Mouse (Mus musculus) bone marrow, adult 2 months (tissue): Measurements from ENCODE around the gene Mogat1. TPM values are rescaled to one million over a fixed set of nuclear protein-coding genes. Genes with fewer than 3 reads are reported as not detected.

Experiments used
- H3K27ac ChIP-seq: fragments of 200-500 bp; 2 replicates; pipeline ENCODE4 v1.5.1; 2012; ENCODE audit warnings: low read depth, mild to moderate bottlenecking, control low read depth, inconsistent platforms, low read length; ENCODE audit not compliant: control insufficient read depth, poor library complexity, insufficient read depth
- H3K4me1 ChIP-seq: fragments of 200-500 bp; 2 replicates; pipeline ENCODE4 v1.6.1; 2011; ENCODE audit warnings: low read length; ENCODE audit not compliant: control insufficient read depth, insufficient read depth
- H3K4me3 ChIP-seq: fragments of 200-500 bp; replicated peaks from 2 replicates; pipeline ENCODE3; 2011; ENCODE audit warnings: mild to moderate bottlenecking, low read depth, low read length, control low read depth; ENCODE audit not compliant: control insufficient read depth
- CTCF ChIP-seq: fragments of 200-500 bp; IDR thresholded peaks from 2 replicates; pipeline ENCODE4 v1.5.1; 2011; ENCODE audit warnings: low read length, control low read depth; ENCODE audit not compliant: control insufficient read depth, insufficient read depth
- POLR2A ChIP-seq: fragments of 200-500 bp; IDR thresholded peaks from 2 replicates; pipeline ENCODE4 v1.6.1; 2011; ENCODE audit warnings: low read depth, mild to moderate bottlenecking, control low read depth, low read length, borderline replicate concordance; ENCODE audit not compliant: control insufficient read depth
- WGBS: fragments of 180-500 bp; shearing (Covaris S2); methylation state at CpG from one replicate; pipeline ENCODE4 v1.1.7; 2018; 5-methylcytosine and 5-hydroxymethylcytosine counted together
- polyA plus RNA-seq: library from polyadenylated mRNA; stranded (reverse); fragments of >200 nt; gene quantifications from 2 replicates; pipeline ENCODE4 v1.2.4, GENCODE M21; 2011; ENCODE audit warnings: low replicate concordance; ENCODE audit not compliant: missing spikeins, insufficient read depth, insufficient read length

Gene Mogat1
- polyA plus RNA-seq, 1 experiment: not detected

- H3K4me1 ChIP-seq: no peaks in the 10 kb centered on the region
- 83% methylated on average over 9 of the region's 9 CpGs for WGBS
- TF ChIP-seq POLR2A (no peak), CTCF (no peak)
Measured at GRCm38 (mm10) chr1:78546258-78546657, 35.5 kb downstream of the Mogat1 start.

GRCm38 (mm10) chr1:78548961-78549360 lies 38.2 kb downstream of the Mogat1 start:
- H3K27ac ChIP-seq: no peak overlapping the region
- H3K4me3 ChIP-seq: no peak overlapping the region
- H3K4me1 ChIP-seq: no peaks in the 10 kb centered on the region
- TF ChIP-seq CTCF (no peak), POLR2A (no peak)
- WGBS: 77% methylated on average over 6 of the region's 6 CpGs

More at GRCm38 (mm10) chr1:78546258-78546657, 35.5 kb downstream of the Mogat1 start:
- no peak overlapping the region for H3K4me3 ChIP-seq
- no peak overlapping the region for H3K27ac ChIP-seq

- H3K27ac ChIP-seq: no peak overlapping the region
- 19% methylated on average over 8 of the region's 8 CpGs for WGBS
- H3K4me3 ChIP-seq: no peak overlapping the region
- TF ChIP-seq CTCF: no peak
- TF ChIP-seq POLR2A: no peak
- H3K4me1 ChIP-seq: no peaks in the 10 kb centered on the region
Measured at GRCm38 (mm10) chr1:78554012-78554666, 43.3 kb downstream of the Mogat1 start.

- TF ChIP-seq POLR2A (no peak), CTCF (no peak)
- Histone ChIP-seq H3K4me1 (no peaks in the 10 kb centered on the region), H3K4me3 (no peak overlapping the region), H3K27ac (no peak overlapping the region)
- WGBS: 87% methylated on average over 2 of the region's 2 CpGs
Measured at GRCm38 (mm10) chr1:78566963-78567362, 56.2 kb downstream of the Mogat1 start.

GRCm38 (mm10) chr1:78567421-78567820 lies 56.6 kb downstream of the Mogat1 start:
- Histone ChIP-seq H3K4me1 (no peaks in the 10 kb centered on the region), H3K27ac (no peak overlapping the region), H3K4me3 (no peak overlapping the region)
- no peak for TF ChIP-seq CTCF
- TF ChIP-seq POLR2A: no peak
- 63% methylated on average over 6 of the region's 6 CpGs for WGBS

- 63% methylated on average over 8 of the region's 8 CpGs for WGBS
- TF ChIP-seq POLR2A (no peak), CTCF (no peak)
- H3K4me1 ChIP-seq: no peaks in the 10 kb centered on the region
- H3K4me3 ChIP-seq: no peak overlapping the region
- H3K27ac ChIP-seq: no peak overlapping the region
Measured at GRCm38 (mm10) chr1:78567834-78568507, 57.2 kb downstream of the Mogat1 start.

- TF ChIP-seq POLR2A (no peak), CTCF (no peak)
- Histone ChIP-seq H3K4me3 (no peak overlapping the region), H3K4me1 (no peaks in the 10 kb centered on the region), H3K27ac (no peak overlapping the region)
- WGBS: 65% methylated on average over 5 of the region's 5 CpGs
Measured at GRCm38 (mm10) chr1:78569617-78570016, 58.8 kb downstream of the Mogat1 start.

GRCm38 (mm10) chr1:78585080-78585479 lies 74.3 kb downstream of the Mogat1 start:
- H3K4me3 ChIP-seq: no peak overlapping the region
- no peak overlapping the region for H3K27ac ChIP-seq
- 69% methylated on average over 2 of the region's 2 CpGs for WGBS
- no peak for TF ChIP-seq CTCF
- no peak for TF ChIP-seq POLR2A
- no peaks in the 10 kb centered on the region for H3K4me1 ChIP-seq

GRCm38 (mm10) chr1:78586986-78587385 lies 76.2 kb downstream of the Mogat1 start:
- 52% methylated on average over 4 of the region's 4 CpGs for WGBS
- H3K4me1 ChIP-seq: no peaks in the 10 kb centered on the region
- TF ChIP-seq POLR2A: no peak
- TF ChIP-seq CTCF: no peak
- no peak overlapping the region for H3K4me3 ChIP-seq
- H3K27ac ChIP-seq: no peak overlapping the region

Other genes starting within 250 kb of the Mogat1 start
- 0.56 and 0.62 TPM in 2 replicates for gene Sgpp2, start 200.6 kb upstream of the Mogat1 start, polyA plus RNA-seq
- 28.1 and 48.6 TPM in 2 replicates for gene Farsb, start 22.1 kb upstream of the Mogat1 start, polyA plus RNA-seq
- not detected in 2 replicates for gene BC035947, start 1.2 kb downstream of the Mogat1 start, polyA plus RNA-seq
- 1.5 and 4.2 TPM in 2 replicates for gene Acsl3, start 146.8 kb downstream of the Mogat1 start, polyA plus RNA-seq
- 1.8 and 3.8 TPM in 2 replicates for gene Utp14b, start 147.0 kb downstream of the Mogat1 start, polyA plus RNA-seq